Mouse (Mus musculus) erythroblast, embryonic 14.5 days (primary cell): ENCODE data around the gene Gm10718.
"Not testable (repeated sequence)": the region's sequence is repeated elsewhere in the genome, so short reads cannot be mapped to it uniquely, and the experiment has no call there.

Experiments used
- GATA1 ChIP-seq: IDR thresholded peaks from 2 replicates; pipeline ENCODE4 v1.6.1; 2012; ENCODE audit warnings: low read length, inconsistent platforms, mixed read lengths
- TAL1 ChIP-seq: IDR thresholded peaks from 3 replicates; pipeline ENCODE4 v1.6.1; 2012; ENCODE audit warnings: low read length, inconsistent platforms, mixed read lengths

DNA sequence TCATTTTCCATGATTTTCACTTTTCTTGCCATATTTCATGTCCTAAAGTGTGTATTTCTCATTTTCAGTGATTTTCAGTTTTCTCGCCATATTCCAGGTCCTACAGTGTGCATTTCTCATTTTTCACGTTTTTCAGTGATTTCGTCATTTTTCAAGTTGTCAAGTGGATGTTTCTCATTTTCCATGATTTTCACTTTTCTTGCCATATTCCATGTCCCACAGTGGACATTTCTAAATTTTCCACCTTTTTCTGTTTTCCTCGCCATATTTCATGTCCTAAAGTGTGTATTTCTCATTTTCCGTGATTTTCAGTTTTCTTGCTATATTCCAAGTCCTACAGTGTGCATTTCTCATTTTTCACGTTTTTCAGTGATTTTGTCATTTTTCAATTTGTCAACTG, 7.5 kb upstream of the Gm10718 start:
- not testable (repeated sequence) for TF ChIP-seq GATA1, TAL1
